Mouse (Mus musculus) gonadal fat pad, adult 2 months (tissue): ENCODE measurements around the gene Ncs1. TPM values are rescaled to one million over a fixed set of nuclear protein-coding genes. Genes with fewer than 3 reads are reported as not detected.

ENCODE experiments used
- DNase-seq: peaks from one replicate; pipeline ENCODE4 v3.0.0-alpha.2; 2012; ENCODE audit warnings: low read depth
- polyA plus RNA-seq: library from polyadenylated mRNA; depleted of rRNA; stranded (reverse); fragments of >200 nt; gene quantifications from 2 replicates; pipeline ENCODE4 v1.2.3, GENCODE M21; 2012

Ncs1 gene
- polyA plus RNA-seq, 1 experiment = 2.3 TPM

GRCm38 (mm10) chr2:31244216-31244615 is 1.4 kb upstream of the Ncs1 start:
- DNase-seq = no peak

DNA sequence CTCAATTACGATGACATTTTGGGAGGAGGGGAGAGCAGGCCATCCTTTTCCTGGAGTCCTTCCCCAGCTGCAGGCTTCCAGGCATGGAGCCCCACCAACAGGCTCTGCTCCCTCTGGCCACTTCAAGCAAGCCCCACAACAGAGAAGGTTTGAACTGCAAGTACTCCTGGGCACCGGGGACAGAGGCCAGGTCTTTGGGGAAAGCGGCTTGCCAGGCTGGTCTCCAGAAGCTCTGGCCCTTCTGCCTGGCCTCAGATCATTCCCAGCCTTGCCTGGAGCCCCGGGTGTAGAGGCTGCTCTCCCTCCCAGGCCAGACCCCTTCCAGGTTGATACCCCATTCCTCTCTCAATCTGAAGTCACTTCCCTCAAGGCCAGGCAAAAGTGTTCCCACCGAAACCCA is 572 bp upstream of the Ncs1 start:
- DNase-seq = no peak

DNA sequence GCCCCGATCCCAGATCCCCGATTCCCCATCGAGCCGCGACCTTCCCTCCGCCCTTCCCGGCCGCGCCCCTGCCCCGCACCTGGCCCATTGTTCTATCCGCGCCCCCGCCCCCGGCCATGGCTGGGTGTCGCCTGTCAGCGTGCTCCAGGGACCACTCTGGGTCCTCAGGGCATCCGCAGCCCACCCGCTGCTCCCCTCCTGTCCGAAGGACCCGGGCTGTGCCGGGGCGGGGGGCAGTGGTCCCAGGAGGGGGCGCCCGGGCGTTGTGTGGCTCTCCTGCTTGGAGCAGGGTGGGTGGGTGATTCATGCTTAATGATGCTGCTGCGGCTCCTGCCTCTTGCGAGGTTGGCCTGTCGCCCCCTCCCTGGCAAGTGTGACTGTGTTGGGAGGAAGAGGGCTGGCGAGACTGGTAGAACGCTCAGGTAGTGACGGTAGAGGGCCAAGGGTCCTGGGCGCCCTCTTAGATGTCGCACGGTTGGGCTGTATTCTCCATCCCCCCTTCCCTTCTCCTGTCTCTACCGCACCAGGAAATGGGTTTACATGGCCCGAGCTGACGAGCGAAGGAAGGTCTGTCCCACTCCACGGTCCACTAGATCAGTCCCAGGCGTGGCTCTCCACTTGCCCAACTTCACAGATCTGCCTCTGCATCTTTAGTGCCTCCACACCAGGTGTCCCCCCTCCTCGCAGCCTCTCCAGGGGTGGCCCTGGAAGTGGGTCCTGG is 788 bp downstream of the Ncs1 start:
- DNase-seq = no peak

GRCm38 (mm10) chr2:31248856-31249255 is 3.2 kb downstream of the Ncs1 start:
- no peak for DNase-seq

- no peak for DNase-seq
These were observed 6.5 kb downstream of the Ncs1 start for GRCm38 (mm10) chr2:31252167-31252566.

DNA sequence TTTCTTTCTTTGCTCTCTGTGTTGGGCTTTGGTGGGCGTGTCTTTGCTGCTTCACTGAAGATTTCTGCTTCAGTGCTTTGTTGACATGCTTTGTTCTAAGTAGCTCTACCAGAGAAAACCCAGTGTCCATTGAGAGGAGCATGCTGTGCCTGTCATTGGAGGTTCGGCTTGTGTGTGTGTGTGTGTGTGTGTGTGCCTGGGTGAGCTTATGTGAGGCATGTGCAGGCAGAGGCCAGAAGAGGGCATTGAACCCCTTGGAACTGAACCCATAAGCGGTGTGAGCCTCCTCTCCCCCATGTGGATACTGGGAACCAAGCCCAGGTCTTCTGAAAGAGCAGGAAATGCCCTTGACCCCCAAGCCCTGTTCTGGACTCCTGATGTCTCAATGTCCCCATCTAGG is 7.8 kb downstream of the Ncs1 start:
- DNase-seq = no peak

- DNase-seq = no peak
These were observed 9.2 kb downstream of the Ncs1 start for GRCm38 (mm10) chr2:31254806-31255205.

- DNase-seq = no peak
These were observed 10.6 kb downstream of the Ncs1 start for GRCm38 (mm10) chr2:31255952-31256938.

DNA sequence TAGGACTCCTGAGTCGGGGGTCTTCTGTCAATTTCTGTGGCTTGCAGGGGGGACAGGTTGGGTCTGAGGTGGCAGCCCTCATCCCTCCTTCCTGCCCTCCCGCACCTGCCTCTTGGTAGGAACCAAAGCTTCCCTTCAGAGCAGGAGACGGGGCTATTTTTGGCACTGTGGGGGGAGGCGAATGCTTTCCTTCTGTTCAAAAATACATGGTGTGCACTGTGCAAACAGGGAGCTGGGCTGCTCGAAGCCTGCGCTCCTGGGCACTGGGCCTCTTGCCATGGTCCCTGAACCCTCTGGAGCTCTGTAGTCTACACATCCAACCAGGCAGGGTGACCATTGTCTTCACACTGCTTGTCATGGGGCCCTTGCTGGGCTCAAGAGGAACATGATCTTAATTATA is 11.5 kb downstream of the Ncs1 start:
- DNase-seq = no peak

DNA sequence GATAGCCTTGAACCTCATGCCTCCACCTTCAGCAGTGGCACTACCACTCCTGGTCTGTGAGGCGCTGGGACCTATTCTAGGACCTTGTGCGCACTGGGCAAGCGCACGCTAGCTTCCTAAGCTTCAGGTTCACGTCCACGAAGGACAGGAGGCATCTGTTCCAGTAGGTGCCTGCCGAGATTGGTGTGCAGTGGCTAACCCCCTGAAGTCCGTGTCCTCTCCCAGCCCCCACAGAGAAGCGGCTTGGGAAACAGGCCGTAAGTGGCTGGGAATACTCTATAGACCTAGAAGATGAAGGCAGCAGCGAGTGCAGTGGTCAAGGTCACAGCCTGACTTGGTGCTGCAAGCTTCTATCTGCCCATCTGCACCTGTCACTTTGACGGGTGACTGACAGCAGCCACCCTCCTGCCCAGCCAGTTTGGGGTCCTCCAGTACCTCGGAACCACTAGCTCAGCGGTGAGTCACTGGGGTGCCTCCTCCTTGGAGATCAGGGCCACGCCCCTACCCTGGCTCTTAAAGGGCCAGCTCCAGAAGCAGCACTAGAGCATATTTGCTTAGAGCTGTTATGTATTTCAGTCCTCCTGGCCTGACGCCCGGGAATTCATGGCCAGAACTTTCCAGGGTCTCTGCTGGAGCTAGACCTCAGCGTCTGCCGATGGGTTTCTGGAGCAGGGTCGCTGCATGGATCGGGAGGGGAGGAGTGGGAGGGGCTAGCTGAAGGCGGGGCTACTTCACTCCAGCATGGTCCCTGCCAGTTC is 13.2 kb downstream of the Ncs1 start:
- no peak for DNase-seq

DNA sequence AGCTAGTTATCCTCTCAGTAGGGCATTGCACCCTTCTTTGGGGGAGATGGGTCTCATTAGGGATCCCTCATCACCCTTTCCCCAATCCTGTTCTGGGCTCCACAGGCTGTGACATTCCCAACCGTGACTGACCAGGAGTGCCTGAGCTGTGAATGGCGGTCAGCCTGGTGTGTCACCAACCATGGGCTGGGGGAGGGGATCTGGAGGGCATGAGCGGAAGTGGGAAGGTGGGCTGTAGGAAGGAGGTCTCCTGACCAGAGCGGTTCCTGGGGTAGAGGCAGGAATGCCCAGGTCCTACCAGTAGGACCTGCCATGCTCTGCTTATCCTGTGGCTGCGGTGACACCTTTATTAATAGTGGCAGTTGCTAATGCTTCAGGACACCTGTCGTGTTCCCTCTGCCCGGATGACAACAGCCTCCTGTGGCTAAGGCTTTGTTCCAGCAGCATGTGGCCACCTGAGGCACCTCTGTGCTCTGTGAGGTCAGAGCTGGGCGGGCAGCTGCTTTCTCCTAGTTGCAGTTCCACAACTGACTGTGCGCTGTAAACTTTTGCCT is 13.8 kb downstream of the Ncs1 start:
- no peak for DNase-seq

DNA sequence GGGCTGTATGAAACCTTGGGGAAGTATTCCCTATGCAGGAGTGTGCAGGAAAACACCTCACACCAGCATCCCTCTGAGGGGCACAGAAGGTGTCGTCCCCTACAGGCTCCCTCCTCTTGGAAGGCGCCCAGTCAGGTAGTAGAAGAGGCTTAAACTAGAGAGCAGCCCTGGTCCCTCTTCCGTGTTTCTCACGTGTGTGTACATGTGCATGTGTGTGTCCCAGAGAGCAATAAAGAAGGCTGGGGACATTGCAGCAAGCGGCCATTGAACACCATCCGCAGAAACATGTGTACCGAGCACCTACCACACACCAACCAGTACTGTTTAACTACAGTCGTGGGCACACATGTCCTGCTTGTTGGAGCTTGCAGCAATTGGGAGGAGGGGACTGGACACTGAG is 14.9 kb downstream of the Ncs1 start:
- no peak for DNase-seq

DNA sequence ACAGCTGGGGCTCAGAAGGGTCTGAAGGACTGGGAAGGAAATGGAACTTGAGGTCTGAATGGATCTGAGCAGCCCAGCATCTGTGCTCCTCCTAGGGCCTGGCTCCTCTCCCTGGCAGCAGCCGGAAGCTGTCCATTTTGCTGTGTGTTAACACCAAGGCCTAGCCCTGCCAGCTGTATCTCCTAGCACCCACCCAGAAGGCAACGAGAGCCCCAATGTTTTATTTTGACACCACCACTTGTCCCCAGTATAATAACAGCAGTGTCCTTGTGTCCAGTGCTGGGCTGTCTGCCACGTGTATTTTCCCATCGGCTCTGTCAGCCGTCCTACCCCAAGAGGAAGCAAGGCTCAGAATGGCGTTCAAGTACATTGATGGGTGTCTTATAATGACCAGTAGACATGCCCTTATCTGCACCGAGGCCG is 17.4 kb downstream of the Ncs1 start:
- no peak for DNase-seq

- peak; percentile 81 for DNase-seq
These were observed 18.2 kb downstream of the Ncs1 start for GRCm38 (mm10) chr2:31263746-31264378.

- no peak for DNase-seq
These were observed 21.8 kb downstream of the Ncs1 start for GRCm38 (mm10) chr2:31267447-31267846.

DNA sequence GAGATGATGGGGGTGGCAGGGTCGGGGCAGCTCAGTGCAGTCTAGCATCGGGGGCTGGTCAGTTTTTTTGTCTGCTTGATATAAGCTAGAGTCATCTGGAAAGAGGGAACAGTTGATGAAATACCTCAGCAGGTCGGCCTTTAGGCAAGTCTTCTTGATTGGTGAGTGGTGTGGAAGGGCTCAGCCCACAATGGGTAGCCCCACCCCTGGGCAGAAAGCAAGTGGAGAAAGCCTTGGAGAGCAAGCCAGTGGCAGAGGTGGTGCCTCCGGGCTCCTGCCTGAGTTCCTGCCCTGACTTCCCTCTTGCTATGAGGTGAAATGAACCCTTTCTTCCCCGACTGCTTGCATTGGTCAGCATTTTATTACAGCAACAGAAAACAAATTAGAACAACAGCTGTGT is 23.0 kb downstream of the Ncs1 start:
- DNase-seq = no peak

DNA sequence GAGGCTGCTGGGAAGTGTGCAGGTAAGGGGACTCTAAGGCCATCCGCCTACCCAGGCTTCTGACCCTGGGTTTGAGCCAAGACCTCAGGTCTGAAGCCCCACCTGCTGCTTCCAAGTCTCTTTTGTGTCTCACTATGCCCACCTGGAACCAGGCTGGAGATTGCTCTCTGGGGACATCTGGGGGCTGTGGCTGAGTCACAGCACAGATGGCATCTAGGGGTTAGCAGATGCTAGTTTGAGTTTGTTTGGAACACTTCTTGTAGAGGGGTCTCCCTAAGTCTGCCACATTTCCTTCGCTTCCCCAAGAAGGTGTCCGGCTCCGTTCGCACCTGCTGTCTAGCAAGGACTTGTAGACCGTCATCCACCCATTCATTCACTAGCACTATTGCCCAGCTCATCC is 23.6 kb downstream of the Ncs1 start:
- no peak for DNase-seq

- DNase-seq = no peak
These were observed 24.2 kb downstream of the Ncs1 start for GRCm38 (mm10) chr2:31269847-31270246.

DNA sequence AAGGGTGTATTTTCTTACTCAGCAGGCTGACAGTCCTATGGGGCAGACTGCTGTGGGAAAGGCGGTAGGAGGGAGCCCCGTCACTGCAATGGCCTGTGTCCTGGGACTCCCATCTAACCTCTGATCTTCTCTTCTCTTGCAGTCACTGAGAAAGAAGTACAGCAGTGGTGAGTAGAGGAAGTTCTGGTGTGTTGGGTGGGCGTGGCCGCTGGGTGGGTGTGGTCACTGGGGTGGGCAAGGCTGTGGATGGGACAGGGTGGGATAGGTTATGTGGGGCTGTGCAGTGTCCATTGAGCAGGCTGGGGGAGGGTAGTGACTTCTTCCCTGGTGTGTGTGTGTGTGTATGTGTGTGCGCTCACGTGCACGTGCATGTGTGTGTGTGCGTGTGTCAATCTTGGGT is 24.8 kb downstream of the Ncs1 start:
- no peak for DNase-seq

DNA sequence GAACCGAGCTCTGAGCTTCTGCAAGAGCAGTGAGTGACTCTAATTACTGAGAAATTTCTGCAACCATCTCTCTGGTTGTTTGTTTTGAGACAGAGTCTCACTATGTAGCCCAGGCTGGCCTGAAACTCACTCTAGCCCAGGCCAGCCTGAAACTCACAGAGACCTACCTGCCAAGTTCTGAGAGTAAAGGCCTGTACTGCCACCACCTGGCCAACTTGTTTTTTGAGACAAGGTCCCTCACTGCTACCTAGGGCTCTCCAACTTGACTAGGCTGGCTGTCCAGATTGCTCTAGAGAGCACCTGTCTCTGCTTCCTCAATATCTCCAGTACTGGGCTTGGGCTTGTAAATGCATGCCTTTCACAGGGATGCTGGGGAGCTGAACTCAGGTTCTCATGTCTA is 25.4 kb downstream of the Ncs1 start:
- DNase-seq = no peak

GRCm38 (mm10) chr2:31274993-31275392 is 29.4 kb downstream of the Ncs1 start:
- DNase-seq = no peak
